Mouse (Mus musculus) spleen, adult 2 months (tissue): ENCODE measurements around the gene Spen.

Experiments used
- CTCF ChIP-seq: fragments of 200-500 bp; IDR thresholded peaks from 2 replicates; pipeline ENCODE4 v1.5.1; 2011; ENCODE audit warnings: mild to moderate bottlenecking, inconsistent platforms; ENCODE audit not compliant: insufficient read depth, insufficient read length, insufficient replicate concordance; ENCODE audit errors: extremely low read depth
- POLR2A ChIP-seq: fragments of 200-500 bp; IDR thresholded peaks from 2 replicates; pipeline ENCODE4 v1.6.1; 2011; ENCODE audit warnings: low read depth, low read length, inconsistent platforms

DNA sequence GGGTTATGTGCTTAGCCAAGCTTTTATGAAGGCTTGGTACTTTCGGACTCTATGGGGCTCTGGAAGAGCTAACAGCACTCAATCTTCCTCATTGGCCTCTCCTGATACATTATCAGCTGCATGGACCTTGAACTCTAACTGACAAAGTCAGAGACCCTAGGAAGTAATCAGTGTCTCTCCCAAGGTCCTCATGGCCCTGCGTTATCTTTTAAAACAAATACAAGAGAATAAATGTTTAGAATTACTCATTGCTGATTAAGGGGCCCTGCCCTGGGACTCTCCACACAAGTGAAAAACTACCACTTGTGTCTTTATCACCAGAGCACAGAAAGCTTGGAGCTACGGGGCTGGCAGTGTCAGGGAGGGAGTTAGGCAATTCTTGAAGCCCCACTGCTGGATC is 40.4 kb upstream of the Spen start:
- TF ChIP-seq POLR2A (no peak), CTCF (no peak)
